Mouse (Mus musculus) intestine, postnatal 0 days (tissue): ENCODE measurements around the gene Galnt10. TPM values are rescaled to one million over a fixed set of nuclear protein-coding genes. Genes with fewer than 3 reads are reported as not detected.
A peak's percentile ranks its signal among the peaks of the same experiment; 100 is the strongest.

Experiments used
- ATAC-seq: fragments of 200-750 bp; cut with Nextera tagmentation; 2 replicates; pipeline ENCODE4 v1.8.0; 2017; ENCODE audit warnings: mild to moderate bottlenecking, moderate TSS enrichment, moderate library complexity
- H3K27ac ChIP-seq: fragments of 300-500 bp; sonication (generic); 2 replicates; pipeline ENCODE4 v1.5.1; 2014; ENCODE audit warnings: mild to moderate bottlenecking, low read depth, low read length, moderate library complexity
- H3K27me3 ChIP-seq: fragments of 300-500 bp; sonication (generic); replicated peaks from 2 replicates; pipeline ENCODE4 v1.6.1; 2014; ENCODE audit warnings: low read length, mixed read lengths; ENCODE audit not compliant: control insufficient read depth, insufficient read depth
- H3K36me3 ChIP-seq: fragments of 300-500 bp; sonication (generic); 2 replicates; pipeline ENCODE4 v1.6.1; 2014; ENCODE audit warnings: mild to moderate bottlenecking, moderate library complexity; ENCODE audit not compliant: control insufficient read depth, insufficient read depth
- H3K4me1 ChIP-seq: fragments of 300-500 bp; sonication (generic); replicated peaks from 2 replicates; pipeline ENCODE4 v1.6.1; 2014; ENCODE audit warnings: antibody characterized with exemption, low read length, mixed read lengths; ENCODE audit not compliant: control insufficient read depth, insufficient read depth
- H3K4me2 ChIP-seq: fragments of 300-500 bp; sonication (generic); replicated peaks from 2 replicates; pipeline ENCODE4 v1.6.1; 2014; ENCODE audit warnings: low read depth, mild to moderate bottlenecking, moderate library complexity
- H3K4me3 ChIP-seq: fragments of 300-500 bp; sonication (generic); 2 replicates; pipeline ENCODE4 v1.5.1; 2014; ENCODE audit warnings: low read depth, low read length
- H3K9ac ChIP-seq: fragments of 300-500 bp; sonication (generic); 2 replicates; pipeline ENCODE4 v1.6.1; 2014; ENCODE audit warnings: mild to moderate bottlenecking, low read depth, low read length
- H3K9me3 ChIP-seq: fragments of 300-500 bp; sonication (generic); 2 replicates; pipeline ENCODE4 v1.6.1; 2016; ENCODE audit warnings: mixed run types; ENCODE audit not compliant: control insufficient read depth
- CTCF ChIP-seq: sonication (generic); IDR thresholded peaks from 2 replicates; pipeline ENCODE4 v1.5.1; 2016; ENCODE audit warnings: low read depth, mild to moderate bottlenecking, control low read depth, antibody characterized with exemption, moderate library complexity
- WGBS: fragments of 180-500 bp; shearing (Covaris S2); extraction: QIAGEN DNeasy Blood & Tissue Kit; methylation state at CpG from one replicate; pipeline ENCODE4 v1.1.7; 2014; 5-methylcytosine and 5-hydroxymethylcytosine counted together
- polyA plus RNA-seq: library from polyadenylated mRNA; unstranded; fragments of >200 nt; fragmentation: Nextera tagmentation; extraction: Ambion mirVana; gene quantifications from 2 replicates; pipeline ENCODE4 v1.2.1, GENCODE M21; 2015

Gene Galnt10
- polyA plus RNA-seq, 1 experiment from 2014 or later: 22.5 TPM

GRCm38 (mm10) chr11:57713960-57714359, 68.7 kb downstream of the Galnt10 start:
- H3K4me1 ChIP-seq: peaks cover 5% of the 10 kb centered on the region
- H3K27me3 ChIP-seq: no peaks in the 10 kb centered on the region
- 0 out of 2 replicates have a peak, but pooled peaks cover 4% of the 10 kb centered on the region for H3K36me3 ChIP-seq
- H3K9me3 ChIP-seq: no peaks in the 10 kb centered on the region
- H3K4me3 ChIP-seq: no peak overlapping the region
- TF ChIP-seq CTCF: no peak
- no peak overlapping the region for H3K27ac ChIP-seq
- H3K4me2 ChIP-seq: no peak overlapping the region
- 55% methylated on average over 6 of the region's 6 CpGs for WGBS
- no peak for ATAC-seq
- no peak overlapping the region for H3K9ac ChIP-seq

DNA sequence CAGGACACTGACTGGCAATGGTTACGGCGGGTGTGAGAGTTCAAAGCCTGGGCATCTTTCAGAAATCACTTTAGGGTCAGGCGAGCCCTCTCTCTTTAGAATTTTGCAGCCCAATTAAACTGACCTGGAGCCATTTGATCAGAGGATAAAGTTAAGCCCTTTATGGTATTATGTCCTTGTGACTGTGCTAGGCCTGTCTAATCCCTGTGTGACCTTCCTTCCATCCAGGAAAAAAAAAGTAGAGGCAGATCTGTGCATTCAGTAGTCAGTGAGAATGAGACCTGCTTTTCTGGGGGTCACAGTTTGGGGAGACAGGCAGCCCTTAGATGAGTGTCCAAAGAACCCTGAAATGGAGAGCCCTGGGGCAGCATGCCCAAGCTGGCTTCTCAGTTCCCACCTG, 71.5 kb downstream of the Galnt10 start:
- Histone ChIP-seq H3K4me3 (no peak overlapping the region), H3K27me3 (no peaks in the 10 kb centered on the region), H3K4me2 (no peak overlapping the region), H3K9ac (no peak overlapping the region), H3K36me3 (peaks cover 13% of the 10 kb centered on the region; the same call in 1 of the 2 replicates), H3K27ac (no peak overlapping the region), H3K9me3 (no peaks in the 10 kb centered on the region), H3K4me1 (peaks cover 5% of the 10 kb centered on the region)
- no peak for ATAC-seq
- no peak for TF ChIP-seq CTCF
- WGBS: 78% methylated on average over 3 of the region's 3 CpGs

DNA sequence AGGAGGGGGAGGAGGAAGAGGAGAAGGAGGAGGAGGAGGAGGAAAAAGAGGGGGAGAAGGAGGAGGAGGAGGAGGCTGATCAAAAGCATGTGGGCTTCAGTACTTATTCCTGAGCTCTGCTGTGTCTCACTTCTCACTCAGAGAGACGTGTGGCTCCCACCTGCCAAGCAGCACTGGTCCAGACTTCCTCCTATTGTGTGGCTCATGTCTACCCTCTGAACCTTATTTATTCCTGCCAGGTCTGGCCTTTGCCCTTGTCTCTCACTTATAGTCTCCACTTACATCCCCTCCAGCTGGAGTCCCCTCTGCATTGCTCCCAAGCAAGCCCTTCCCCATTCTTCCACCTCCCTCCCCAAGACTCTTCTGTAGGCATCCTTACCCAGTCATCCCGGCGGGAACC, 72.2 kb downstream of the Galnt10 start:
- H3K9ac ChIP-seq: no peak overlapping the region
- ATAC-seq: no peak
- no peak for TF ChIP-seq CTCF

DNA sequence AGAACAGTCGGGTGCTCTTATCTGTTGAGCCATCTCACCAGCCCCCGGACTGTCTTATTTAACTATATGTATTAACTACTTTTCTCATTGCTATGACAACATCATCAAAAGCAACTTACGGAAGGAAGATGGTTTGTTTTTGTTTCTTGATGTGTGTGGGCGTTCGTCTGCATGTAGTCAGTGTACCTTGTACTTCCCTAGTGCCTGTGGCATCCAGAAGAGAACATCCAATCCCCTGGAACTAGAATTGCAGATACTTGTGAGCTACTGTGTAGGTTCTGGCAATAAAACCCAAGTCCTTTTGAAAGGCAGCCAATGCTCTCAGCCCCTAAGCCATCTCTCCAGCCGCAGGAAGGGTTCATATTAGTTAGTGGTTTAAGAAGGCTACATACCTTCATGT, 72.8 kb downstream of the Galnt10 start:
- no peak for TF ChIP-seq CTCF
- no peak overlapping the region for H3K4me2 ChIP-seq
- H3K4me1 ChIP-seq: no peaks in the 10 kb centered on the region
- H3K36me3 ChIP-seq: peaks cover 21% of the 10 kb centered on the region; the same call in 1 of the 2 replicates
- WGBS: 92% methylated on average over 6 of the region's 6 CpGs
- no peak overlapping the region for H3K9ac ChIP-seq
- H3K9me3 ChIP-seq: no peaks in the 10 kb centered on the region
- no peak for ATAC-seq
- H3K27ac ChIP-seq: no peak overlapping the region
- H3K27me3 ChIP-seq: no peaks in the 10 kb centered on the region
- no peak overlapping the region for H3K4me3 ChIP-seq

More for the DNA sequence above, 72.2 kb downstream of the Galnt10 start:
- Histone ChIP-seq H3K4me2 (no peak overlapping the region), H3K9me3 (no peaks in the 10 kb centered on the region), H3K27ac (no peak overlapping the region), H3K36me3 (peaks cover 18% of the 10 kb centered on the region; the same call in 1 of the 2 replicates), H3K27me3 (no peaks in the 10 kb centered on the region), H3K4me1 (peaks cover under 1% of the 10 kb centered on the region; the same call in 1 of the 2 replicates), H3K4me3 (no peak overlapping the region)
- WGBS: 81% methylated on average over 3 of the region's 3 CpGs

DNA sequence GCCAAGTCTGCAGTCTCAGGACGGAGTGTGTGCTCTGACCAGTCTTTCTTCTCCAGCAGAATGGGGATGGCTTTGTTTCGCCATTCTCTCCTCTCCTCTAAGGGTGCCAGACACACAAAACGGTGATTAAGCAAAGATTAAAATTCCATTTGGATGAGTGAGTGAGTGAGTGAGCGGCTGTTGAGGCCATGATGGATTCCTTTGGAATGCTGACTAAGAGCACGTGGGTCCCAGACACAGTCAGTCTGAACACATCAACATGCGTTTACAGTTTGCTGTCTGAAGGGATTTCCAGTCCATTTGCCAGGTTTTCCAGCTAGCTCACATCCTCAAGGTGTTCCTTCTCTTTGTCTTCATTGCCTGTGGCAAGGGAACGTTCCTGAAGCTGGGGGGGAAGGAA, 74.4 kb downstream of the Galnt10 start:
- Histone ChIP-seq H3K36me3 (peaks cover 30% of the 10 kb centered on the region; the same call in 1 of the 2 replicates), H3K9me3 (no peaks in the 10 kb centered on the region), H3K4me2 (no peak overlapping the region), H3K9ac (no peak overlapping the region), H3K27ac (no peak overlapping the region), H3K4me1 (no peaks in the 10 kb centered on the region), H3K27me3 (no peaks in the 10 kb centered on the region), H3K4me3 (no peak overlapping the region)
- 33% methylated on average over 7 of the region's 7 CpGs for WGBS
- peak; percentile 69 for ATAC-seq
- TF ChIP-seq CTCF: no peak

DNA sequence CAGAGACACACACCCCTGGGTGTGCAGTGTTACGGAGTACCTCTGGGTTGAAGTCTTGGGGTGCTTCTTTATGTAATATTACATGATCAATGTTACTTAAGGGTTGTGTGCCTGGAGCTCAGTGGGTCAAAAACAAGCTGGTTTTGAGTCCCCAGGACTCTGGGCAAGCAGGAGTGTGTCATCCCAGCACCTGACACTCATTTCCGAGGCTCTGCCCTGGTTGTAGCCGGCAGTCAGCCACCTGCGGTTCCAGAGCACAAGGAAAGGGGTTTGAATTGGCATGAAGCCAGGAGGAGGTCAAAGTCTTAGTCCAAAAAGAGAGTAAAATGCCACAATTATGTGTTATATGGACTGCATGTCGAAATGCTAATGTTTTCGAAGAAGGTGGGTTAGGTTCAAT, 74.8 kb downstream of the Galnt10 start:
- 34% methylated on average over 6 of the region's 6 CpGs for WGBS
- no peaks in the 10 kb centered on the region for H3K4me1 ChIP-seq
- no peak for TF ChIP-seq CTCF
- no peak overlapping the region for H3K27ac ChIP-seq
- H3K4me3 ChIP-seq: no peak overlapping the region
- peak; percentile 79 for ATAC-seq
- H3K27me3 ChIP-seq: no peaks in the 10 kb centered on the region
- H3K4me2 ChIP-seq: no peak overlapping the region
- H3K9me3 ChIP-seq: no peaks in the 10 kb centered on the region
- no peak overlapping the region for H3K9ac ChIP-seq
- peaks cover 30% of the 10 kb centered on the region; the same call in 1 of the 2 replicates for H3K36me3 ChIP-seq
